Mouse (Mus musculus) erythroblast, embryonic 14.5 days (primary cell): ENCODE data around the gene Dnm1.

ENCODE experiments used
- GATA1 ChIP-seq: IDR thresholded peaks from 2 replicates; pipeline ENCODE4 v1.6.1; 2012; ENCODE audit warnings: low read length, inconsistent platforms, mixed read lengths
- TAL1 ChIP-seq: IDR thresholded peaks from 3 replicates; pipeline ENCODE4 v1.6.1; 2012; ENCODE audit warnings: low read length, inconsistent platforms, mixed read lengths

DNA sequence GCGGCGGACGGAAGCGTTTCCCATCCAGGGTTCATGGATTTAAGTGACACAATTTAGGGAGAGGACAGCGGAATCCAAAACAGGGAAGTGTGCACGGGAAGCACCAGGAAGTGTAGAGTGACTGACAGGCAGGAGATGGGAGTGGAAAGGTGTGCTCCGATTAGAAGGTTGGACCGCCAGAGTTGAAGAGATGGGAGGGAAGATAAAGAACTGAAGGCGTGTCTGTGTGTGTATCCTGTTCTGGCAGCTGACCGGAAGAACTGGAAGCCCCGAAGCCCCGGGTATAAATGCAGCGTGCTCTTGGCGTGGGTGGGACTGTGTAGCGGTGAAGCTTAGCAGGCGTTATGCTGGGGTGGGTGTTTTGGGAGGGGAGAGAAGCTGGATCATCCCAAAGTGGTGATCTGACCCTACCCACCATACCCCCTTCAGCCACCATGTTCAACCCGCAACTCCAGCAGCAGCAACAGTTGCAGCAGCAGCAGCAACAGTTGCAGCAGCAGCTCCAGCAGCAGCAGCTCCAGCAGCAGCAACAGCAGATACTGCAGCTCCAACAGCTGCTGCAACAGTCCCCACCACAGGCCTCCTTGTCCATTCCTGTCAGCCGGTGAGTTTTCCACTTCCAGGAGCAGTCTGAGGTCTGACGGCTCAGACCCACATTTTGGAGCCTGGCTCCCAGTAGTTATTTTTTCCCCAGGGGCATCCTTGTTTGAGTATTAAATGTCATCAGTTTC is 10.4 kb upstream of the Dnm1 start:
- TF ChIP-seq GATA1 (peak; percentile 92), TAL1 (no peak)
